24 mouse cellular contexts compared by ENCODE assay signal in genomic region chr16:87719688-87720283, GRCm38 (mm10). TPM values are rescaled to one million over a fixed set of nuclear protein-coding genes. Genes with fewer than 3 reads are reported as not detected.
A peak's percentile ranks its signal among the peaks of the same experiment; 100 is the strongest.
DNase-seq lines count a peak whose midpoint lies in the region; ATAC-seq and TF ChIP-seq lines count a peak whose summit lies in the region.
"Had no signal": no experiment of that assay in that cellular context is flagged by ENCODE, and none has a peak within 500 bp of the region (broad histone marks: within the 10 kb centered on the region; RNA-seq: fewer than 3 reads in every experiment).

No protein-coding gene starts in this region.

- no peak for TF ChIP-seq EP300 in heart, postnatal 0 days (IDR thresholded peaks at IDR 0.05; ENCODE audit: low read depth)

- no peak for TF ChIP-seq CTCF in heart, postnatal 0 days (IDR thresholded peaks at IDR 0.05; ENCODE audit: low read depth)

- peak overlapping the region; percentile 39 for H3K4me2 ChIP-seq in heart, embryonic 12.5 days
- H3K4me2 ChIP-seq in midbrain, embryonic 11.5 days, result no peak overlapping the region
- H3K4me2 ChIP-seq in heart, postnatal 0 days (ENCODE audit: low read depth, low read length), result peak overlapping the region; percentile 28
- H3K4me2 ChIP-seq: forebrain, embryonic 13.5 days; kidney, embryonic 15.5 days; lung, embryonic 14.5 days; midbrain, embryonic 13.5 days; neural tube, embryonic 13.5 days had no signal

- no peak overlapping the region for H3K4me3 ChIP-seq in heart, embryonic 12.5 days
- H3K4me3 ChIP-seq in midbrain, embryonic 11.5 days (ENCODE audit: low read depth, low read length), result no peak overlapping the region
- no peak overlapping the region for H3K4me3 ChIP-seq in midbrain, embryonic 10.5 days
- H3K4me3 ChIP-seq in heart, postnatal 0 days (ENCODE audit: low read depth, low read length), result no peak overlapping the region
- H3K4me3 ChIP-seq: forebrain, embryonic 13.5 days; kidney, embryonic 15.5 days; left cerebral cortex, adult 2 months; limb, embryonic 10.5 days; midbrain, embryonic 13.5 days; neural tube, embryonic 13.5 days had no signal

- peak; percentile 48 for DNase-seq in cerebellum, postnatal 25 days
- DNase-seq in cerebellum, adult 9-11 months, result no peak
- DNase-seq in heart, adult 9 months (ENCODE audit: low spot score in 2 of 2), result no peak
- no peak for DNase-seq in midbrain, embryonic 11.5 days (ENCODE audit: low spot score, missing footprints)
- DNase-seq in midbrain, embryonic 10.5 days (ENCODE audit: low spot score), result no peak
- no peak for DNase-seq in heart, postnatal 0 days (ENCODE audit: low spot score)
- DNase-seq in right cerebral cortex, adult 2 months (ENCODE audit: low spot score in 2 of 2), result no peak
- DNase-seq: B cell, adult 2 months; kidney, postnatal 4 days; layer of hippocampus, adult 9-11 months; lung, embryonic 14.5 days; lung, postnatal 36 days; right cerebral cortex, postnatal 14 days; thymus, adult 18-20 months; thymus, postnatal 4 days had no signal

- no peaks in the 10 kb centered on the region for H3K9me3 ChIP-seq in heart, embryonic 12.5 days (replicated peaks)
- H3K9me3 ChIP-seq in midbrain, embryonic 11.5 days (ENCODE audit: control insufficient read depth, low read length), result no peaks in the 10 kb centered on the region
- H3K9me3 ChIP-seq in midbrain, embryonic 10.5 days (replicated peaks), result no peaks in the 10 kb centered on the region
- no peaks in the 10 kb centered on the region for H3K9me3 ChIP-seq in heart, postnatal 0 days (replicated peaks; ENCODE audit: control insufficient read depth, low read length)
- H3K9me3 ChIP-seq: forebrain, embryonic 13.5 days; kidney, embryonic 15.5 days; limb, embryonic 10.5 days; midbrain, embryonic 13.5 days; neural tube, embryonic 13.5 days had no signal

- H3K36me3 ChIP-seq in heart, embryonic 12.5 days, result peaks cover 47% of the 10 kb centered on the region
- H3K36me3 ChIP-seq in midbrain, embryonic 11.5 days (ENCODE audit: control insufficient read depth, insufficient read depth, low read length), result peaks cover 10% of the 10 kb centered on the region
- peaks cover 77% of the 10 kb centered on the region for H3K36me3 ChIP-seq in midbrain, embryonic 10.5 days
- peaks cover 58% of the 10 kb centered on the region for H3K36me3 ChIP-seq in heart, postnatal 0 days (replicated peaks; ENCODE audit: control insufficient read depth, insufficient read depth, low read length)

- WGBS in heart, embryonic 12.5 days, result 57% methylated on average over 23 of the region's 23 CpGs
- WGBS in midbrain, embryonic 11.5 days, result 90% methylated on average over 23 of the region's 23 CpGs
- 95% methylated on average over 23 of the region's 23 CpGs for WGBS in midbrain, embryonic 10.5 days
- 59% methylated on average over 23 of the region's 23 CpGs for WGBS in heart, postnatal 0 days

- peaks cover 53% of the 10 kb centered on the region for H3K4me1 ChIP-seq in heart, embryonic 12.5 days (replicated peaks)
- H3K4me1 ChIP-seq in midbrain, embryonic 11.5 days (ENCODE audit: control insufficient read depth, insufficient read depth, low read length), result no peaks in the 10 kb centered on the region; the same call in 1 of the 2 replicates
- no peaks in the 10 kb centered on the region for H3K4me1 ChIP-seq in midbrain, embryonic 10.5 days
- H3K4me1 ChIP-seq in heart, postnatal 0 days (ENCODE audit: control insufficient read depth, insufficient read depth), result peaks cover 39% of the 10 kb centered on the region
- H3K4me1 ChIP-seq: forebrain, embryonic 13.5 days had no signal

- no peaks in the 10 kb centered on the region for H3K27me3 ChIP-seq in heart, embryonic 12.5 days (replicated peaks)
- no peaks in the 10 kb centered on the region for H3K27me3 ChIP-seq in midbrain, embryonic 11.5 days (ENCODE audit: control insufficient read depth, insufficient read depth, low read length)
- no peaks in the 10 kb centered on the region for H3K27me3 ChIP-seq in midbrain, embryonic 10.5 days (ENCODE audit: low read depth, poor library complexity, severe bottlenecking)
- no peaks in the 10 kb centered on the region for H3K27me3 ChIP-seq in heart, postnatal 0 days (ENCODE audit: control insufficient read depth, insufficient read depth, low read length)
- H3K27me3 ChIP-seq: forebrain, embryonic 13.5 days; kidney, embryonic 15.5 days; midbrain, embryonic 13.5 days; neural tube, embryonic 13.5 days had no signal

- H3K27ac ChIP-seq in heart, embryonic 12.5 days (ENCODE audit: poor library complexity, severe bottlenecking), result no peak overlapping the region
- H3K27ac ChIP-seq in midbrain, embryonic 11.5 days (ENCODE audit: low read depth, low read length), result no peak overlapping the region
- H3K27ac ChIP-seq in midbrain, embryonic 10.5 days (replicated peaks), result no peak overlapping the region
- H3K27ac ChIP-seq in heart, postnatal 0 days (ENCODE audit: low read depth), result no peak overlapping the region
- H3K27ac ChIP-seq: forebrain, embryonic 13.5 days; kidney, embryonic 15.5 days; left cerebral cortex, adult 2 months; limb, embryonic 10.5 days; midbrain, embryonic 13.5 days; neural tube, embryonic 13.5 days had no signal

- no peak for ATAC-seq in heart, embryonic 12.5 days (ENCODE audit: insufficient number of reproducible peaks, low FRiP score)
- 0 out of 2 replicates have a peak, but pooled peaks have one; percentile 13 for ATAC-seq in midbrain, embryonic 11.5 days (ENCODE audit: low FRiP score)
- peak; percentile 18; the same call in 1 of the 2 replicates for ATAC-seq in heart, postnatal 0 days (ENCODE audit: insufficient read depth, low read depth)
- ATAC-seq: forebrain, embryonic 13.5 days; hindbrain, embryonic 16.5 days; intestine, postnatal 0 days; midbrain, embryonic 13.5 days had no signal

- H3K9ac ChIP-seq in heart, embryonic 12.5 days, result 0 out of 2 replicates have a peak overlapping the region, but pooled peaks have one; percentile 0
- no peak overlapping the region for H3K9ac ChIP-seq in midbrain, embryonic 11.5 days (ENCODE audit: low read length)
- no peak overlapping the region for H3K9ac ChIP-seq in heart, postnatal 0 days (replicated peaks; ENCODE audit: low read depth, low read length)
- H3K9ac ChIP-seq: forebrain, embryonic 13.5 days; kidney, embryonic 15.5 days; lung, embryonic 14.5 days; midbrain, embryonic 13.5 days; neural tube, embryonic 13.5 days had no signal

RNA-seq across cellular contexts. Expression of gene Bach1, which starts 21.0 kb away (rescaled TPM):
- polyA plus RNA-seq in heart, embryonic 12.5 days (2016; fragmentation: Nextera tagmentation; extraction: Ambion mirVana), result 9.6 and 11.6 TPM in 2 replicates
- 19.2 and 19.3 TPM in 2 replicates for polyA plus RNA-seq in midbrain, embryonic 11.5 days (2014; fragmentation: Nextera tagmentation; extraction: Ambion mirVana)
- 12.9 and 14.4 TPM in 2 replicates for polyA plus RNA-seq in midbrain, embryonic 10.5 days (2016; fragmentation: Nextera tagmentation; extraction: Ambion mirVana)
- 19.2 and 27.0 TPM in 2 replicates for total RNA-seq in heart, postnatal 0 days (2014; rRNA removed; ENCODE audit: low replicate concordance)
- polyA plus RNA-seq in heart, postnatal 0 days (2015; fragmentation: Nextera tagmentation; extraction: Ambion mirVana), result 5.1 and 5.4 TPM in 2 replicates

Comparison
In these comparisons a context has a peak if more than half of its experiments do, and no peak if none do; other contexts are left out.
1. DNase-seq: peak in cerebellum, postnatal 25 days (2 of 2); none in cerebellum, adult 9-11 months (single experiment), heart, adult 9 months (0 of 2), midbrain, embryonic 11.5 days (single experiment), midbrain, embryonic 10.5 days (single experiment), heart, postnatal 0 days (single experiment) and right cerebral cortex, adult 2 months (0 of 2).